Mouse (Mus musculus): ENCODE measurements around the gene Wdr59. TPM values are rescaled to one million over a fixed set of nuclear protein-coding genes. Genes with fewer than 3 reads are reported as not detected.
A peak's percentile ranks its signal among the peaks of the same experiment; 100 is the strongest.

The Wdr59 gene
- polyA plus RNA-seq, 2 experiments = 1.1 to 2.8 TPM

GRCm38 (mm10) chr8:111439189-111439588 is 82.7 kb downstream of the Wdr59 start:
- Histone ChIP-seq H3K4me3 (ENCODE audit: insufficient read depth in 1 of 2, low read depth in 2 of 2, low read length in 2 of 2) (no peak overlapping the region), H3K4me1 (replicated peaks; ENCODE audit: control insufficient read depth in 2 of 2, insufficient read depth in 2 of 2, low read length in 1 of 2) (no peaks in the 10 kb centered on the region), H3K9ac (replicated peaks) (no peak overlapping the region), H3K9me3 (ENCODE audit: control insufficient read depth, low read length) (no peaks in the 10 kb centered on the region), H3K27ac (no peak overlapping the region), H3K4me2 (ENCODE audit: low read depth) (no peak overlapping the region), H3K27me3 (ENCODE audit: control insufficient read depth, insufficient read depth, low read length) (no peaks in the 10 kb centered on the region), H3K36me3 (replicated peaks; ENCODE audit: control insufficient read depth, insufficient read depth, low read depth) (no peaks in the 10 kb centered on the region)
- peak; percentile 67 for TF ChIP-seq CTCF (IDR thresholded peaks at IDR 0.05; ENCODE audit: low read depth)
- TF ChIP-seq EP300 (IDR thresholded peaks at IDR 0.05; ENCODE audit: low read depth) = no peak
- ATAC-seq (ENCODE audit: insufficient read depth) (no peak), DNase-seq (ENCODE audit: low read depth in 3 of 3, low spot score in 3 of 3) (peak; percentile 24 to 36 (median 34))
- WGBS (ENCODE audit: insufficient replicate concordance) = 12% methylated on average over 9 of the region's 9 CpGs

- DNase-seq (ENCODE audit: low read depth in 3 of 3, low spot score in 3 of 3) (no peak), ATAC-seq (ENCODE audit: insufficient read depth) (no peak)
- Histone ChIP-seq H3K9me3 (ENCODE audit: control insufficient read depth, low read length) (no peaks in the 10 kb centered on the region), H3K27me3 (ENCODE audit: control insufficient read depth, insufficient read depth, low read length) (no peaks in the 10 kb centered on the region), H3K4me3 (ENCODE audit: insufficient read depth in 1 of 2, low read depth in 2 of 2, low read length in 2 of 2) (no peak overlapping the region), H3K9ac (replicated peaks) (no peak overlapping the region), H3K36me3 (replicated peaks; ENCODE audit: control insufficient read depth, insufficient read depth, low read depth) (no peaks in the 10 kb centered on the region), H3K4me1 (replicated peaks; ENCODE audit: control insufficient read depth in 2 of 2, insufficient read depth in 2 of 2, low read length in 1 of 2) (no peaks in the 10 kb centered on the region), H3K27ac (no peak overlapping the region), H3K4me2 (ENCODE audit: low read depth) (no peak overlapping the region)
- WGBS (ENCODE audit: insufficient replicate concordance) = 45% methylated on average over 11 of the region's 11 CpGs
- TF ChIP-seq EP300 (IDR thresholded peaks at IDR 0.05; ENCODE audit: low read depth) (no peak), CTCF (IDR thresholded peaks at IDR 0.05; ENCODE audit: low read depth) (no peak)
These were observed 86.6 kb downstream of the Wdr59 start for GRCm38 (mm10) chr8:111435071-111435828.

GRCm38 (mm10) chr8:111424646-111425045 is 97.2 kb downstream of the Wdr59 start:
- DNase-seq (ENCODE audit: low read depth in 3 of 3, low spot score in 3 of 3) = no peak
- Histone ChIP-seq H3K9ac (replicated peaks) (no peak overlapping the region), H3K27me3 (ENCODE audit: control insufficient read depth, insufficient read depth, low read length) (no peaks in the 10 kb centered on the region), H3K4me3 (ENCODE audit: insufficient read depth in 1 of 2, low read depth in 2 of 2, low read length in 2 of 2) (no peak overlapping the region), H3K36me3 (replicated peaks; ENCODE audit: control insufficient read depth, insufficient read depth, low read depth) (no peaks in the 10 kb centered on the region), H3K27ac (no peak overlapping the region), H3K4me1 (replicated peaks; ENCODE audit: control insufficient read depth in 2 of 2, insufficient read depth in 2 of 2, low read length in 1 of 2) (no peaks in the 10 kb centered on the region), H3K4me2 (ENCODE audit: low read depth) (no peak overlapping the region), H3K9me3 (ENCODE audit: control insufficient read depth, low read length) (no peaks in the 10 kb centered on the region)
- TF ChIP-seq EP300 (IDR thresholded peaks at IDR 0.05; ENCODE audit: low read depth) (no peak), CTCF (IDR thresholded peaks at IDR 0.05; ENCODE audit: low read depth) (no peak)
- 76% methylated on average over 9 of the region's 9 CpGs for WGBS (ENCODE audit: insufficient replicate concordance)
- ATAC-seq (ENCODE audit: insufficient read depth) = no peak

- H3K4me2 ChIP-seq (ENCODE audit: low read depth) = no peak overlapping the region
- H3K4me1 ChIP-seq (replicated peaks; ENCODE audit: control insufficient read depth in 2 of 2, insufficient read depth in 2 of 2, low read length in 1 of 2) = no peaks in the 10 kb centered on the region
- WGBS (ENCODE audit: insufficient replicate concordance) = 75% methylated on average over 11 of the region's 11 CpGs
- no peaks in the 10 kb centered on the region for H3K27me3 ChIP-seq (ENCODE audit: control insufficient read depth, insufficient read depth, low read length)
- no peaks in the 10 kb centered on the region for H3K36me3 ChIP-seq (replicated peaks; ENCODE audit: control insufficient read depth, insufficient read depth, low read depth)
- no peak overlapping the region for H3K27ac ChIP-seq
- no peak for DNase-seq (ENCODE audit: low read depth in 3 of 3, low spot score in 3 of 3)
- H3K9ac ChIP-seq (replicated peaks) = no peak overlapping the region
- no peak overlapping the region for H3K4me3 ChIP-seq (ENCODE audit: insufficient read depth in 1 of 2, low read depth in 2 of 2, low read length in 2 of 2)
- no peaks in the 10 kb centered on the region for H3K9me3 ChIP-seq (ENCODE audit: control insufficient read depth, low read length)
- ATAC-seq (ENCODE audit: insufficient read depth) = no peak
- TF ChIP-seq CTCF (IDR thresholded peaks at IDR 0.05; ENCODE audit: low read depth) = no peak
- TF ChIP-seq EP300 (IDR thresholded peaks at IDR 0.05; ENCODE audit: low read depth) = no peak
These were observed 97.7 kb downstream of the Wdr59 start for GRCm38 (mm10) chr8:111424181-111424580.

- 65% methylated on average over 2 of the region's 2 CpGs for WGBS (ENCODE audit: insufficient replicate concordance)
- Histone ChIP-seq H3K4me2 (ENCODE audit: low read depth) (no peak overlapping the region), H3K27me3 (ENCODE audit: control insufficient read depth, insufficient read depth, low read length) (no peaks in the 10 kb centered on the region; the same call in 1 of the 2 replicates), H3K27ac (no peak overlapping the region), H3K9ac (replicated peaks) (no peak overlapping the region), H3K4me1 (replicated peaks; ENCODE audit: control insufficient read depth in 2 of 2, insufficient read depth in 2 of 2, low read length in 1 of 2) (no peaks in the 10 kb centered on the region), H3K9me3 (ENCODE audit: control insufficient read depth, low read length) (no peaks in the 10 kb centered on the region), H3K4me3 (ENCODE audit: insufficient read depth in 1 of 2, low read depth in 2 of 2, low read length in 2 of 2) (no peak overlapping the region), H3K36me3 (replicated peaks; ENCODE audit: control insufficient read depth, insufficient read depth, low read depth) (no peaks in the 10 kb centered on the region)
- DNase-seq (ENCODE audit: low read depth in 3 of 3, low spot score in 3 of 3) (no peak), ATAC-seq (ENCODE audit: insufficient read depth) (no peak)
- TF ChIP-seq EP300 (IDR thresholded peaks at IDR 0.05; ENCODE audit: low read depth) = no peak
These were observed 99.3 kb downstream of the Wdr59 start for GRCm38 (mm10) chr8:111422614-111423013.

All from liver, embryonic 14.5 days (tissue).